Mouse (Mus musculus): ENCODE data around the gene Nr1d2.
"Not testable (repeated sequence)": the region's sequence is repeated elsewhere in the genome, so short reads cannot be mapped to it uniquely, and the experiment has no call there.

GRCm38 (mm10) chr14:18204315-18204714, 34.6 kb downstream of the Nr1d2 start:
- not testable (repeated sequence) for TF ChIP-seq CTCF (conservative IDR thresholded peaks at IDR 0.05; ENCODE audit: insufficient read depth, insufficient read length, low read depth, low read length); POLR2A (IDR thresholded peaks at IDR 0.05; ENCODE audit: low read depth, low read length)
